Mouse (Mus musculus): ENCODE data around the gene Slc27a2. TPM values are rescaled to one million over a fixed set of nuclear protein-coding genes. Genes with fewer than 3 reads are reported as not detected.

Slc27a2 gene
- polyA plus RNA-seq, 1 experiment, result not detected

GRCm38 (mm10) chr2:126545297-126545696 lies 6.9 kb upstream of the Slc27a2 start:
- no peak overlapping the region for H3K4me3 ChIP-seq (ENCODE audit: insufficient read depth, poor library complexity, severe bottlenecking)
- no peaks in the 10 kb centered on the region for H3K36me3 ChIP-seq (ENCODE audit: control insufficient read depth, insufficient read depth)
- no peaks in the 10 kb centered on the region for H3K79me2 ChIP-seq (ENCODE audit: control insufficient read depth, insufficient read depth)
- TF ChIP-seq MYOD1 (IDR thresholded peaks at IDR 0.05; ENCODE audit: control insufficient read depth, insufficient read length, low read depth) (no peak), CTCF (IDR thresholded peaks at IDR 0.05; ENCODE audit: control insufficient read depth, insufficient read depth, insufficient read length) (no peak), FOSL1 (IDR thresholded peaks at IDR 0.05; ENCODE audit: insufficient read depth, low read length, poor library complexity, severe bottlenecking) (no peak), CEBPB (IDR thresholded peaks at IDR 0.05; ENCODE audit: low read depth) (no peak), MYOG (IDR thresholded peaks at IDR 0.05; ENCODE audit: control insufficient read depth, extremely low read depth, insufficient read length) (no peak), MAX (IDR thresholded peaks at IDR 0.05) (no peak), USF1 (IDR thresholded peaks at IDR 0.05; ENCODE audit: low read depth) (no peak)
- peaks cover 9% of the 10 kb centered on the region for H3K27me3 ChIP-seq (ENCODE audit: control insufficient read depth, insufficient read depth, insufficient read length)
- H3ac ChIP-seq (ENCODE audit: control insufficient read depth, insufficient read length, low read depth), result no peak overlapping the region
- H3K79me3 ChIP-seq (ENCODE audit: low read depth), result no peaks in the 10 kb centered on the region

- Histone ChIP-seq H3K79me3 (ENCODE audit: low read depth) (no peaks in the 10 kb centered on the region), H3K27me3 (ENCODE audit: control insufficient read depth, insufficient read depth, insufficient read length) (peaks cover 12% of the 10 kb centered on the region), H3K4me3 (ENCODE audit: insufficient read depth, poor library complexity, severe bottlenecking) (no peak overlapping the region), H3K79me2 (ENCODE audit: control insufficient read depth, insufficient read depth) (no peaks in the 10 kb centered on the region), H3ac (ENCODE audit: control insufficient read depth, insufficient read length, low read depth) (no peak overlapping the region), H3K36me3 (ENCODE audit: control insufficient read depth, insufficient read depth) (no peaks in the 10 kb centered on the region)
- TF ChIP-seq CEBPB (IDR thresholded peaks at IDR 0.05; ENCODE audit: low read depth) (no peak), MYOG (IDR thresholded peaks at IDR 0.05; ENCODE audit: control insufficient read depth, extremely low read depth, insufficient read length) (no peak), USF1 (IDR thresholded peaks at IDR 0.05; ENCODE audit: low read depth) (no peak), CTCF (IDR thresholded peaks at IDR 0.05; ENCODE audit: control insufficient read depth, insufficient read depth, insufficient read length) (no peak), MAX (IDR thresholded peaks at IDR 0.05) (no peak), FOSL1 (IDR thresholded peaks at IDR 0.05; ENCODE audit: insufficient read depth, low read length, poor library complexity, severe bottlenecking) (no peak), MYOD1 (IDR thresholded peaks at IDR 0.05; ENCODE audit: control insufficient read depth, insufficient read length, low read depth) (no peak)
Observed at GRCm38 (mm10) chr2:126546392-126546791, 5.8 kb upstream of the Slc27a2 start.

GRCm38 (mm10) chr2:126549681-126550080 lies 2.5 kb upstream of the Slc27a2 start:
- H3K79me2 ChIP-seq (ENCODE audit: control insufficient read depth, insufficient read depth), result no peaks in the 10 kb centered on the region
- H3K4me3 ChIP-seq (ENCODE audit: insufficient read depth, poor library complexity, severe bottlenecking), result no peak overlapping the region
- H3K36me3 ChIP-seq (ENCODE audit: control insufficient read depth, insufficient read depth), result no peaks in the 10 kb centered on the region
- H3K27me3 ChIP-seq (ENCODE audit: control insufficient read depth, insufficient read depth, insufficient read length), result peaks cover 29% of the 10 kb centered on the region
- no peaks in the 10 kb centered on the region for H3K79me3 ChIP-seq (ENCODE audit: low read depth)
- H3ac ChIP-seq (ENCODE audit: control insufficient read depth, insufficient read length, low read depth), result no peak overlapping the region
- no peak for TF ChIP-seq CTCF (IDR thresholded peaks at IDR 0.05; ENCODE audit: control insufficient read depth, insufficient read depth, insufficient read length)
- TF ChIP-seq FOSL1 (IDR thresholded peaks at IDR 0.05; ENCODE audit: insufficient read depth, low read length, poor library complexity, severe bottlenecking), result no peak
- TF ChIP-seq MYOG (IDR thresholded peaks at IDR 0.05; ENCODE audit: control insufficient read depth, extremely low read depth, insufficient read length), result no peak
- TF ChIP-seq MAX (IDR thresholded peaks at IDR 0.05), result no peak
- TF ChIP-seq USF1 (IDR thresholded peaks at IDR 0.05; ENCODE audit: low read depth), result no peak
- no peak for TF ChIP-seq MYOD1 (IDR thresholded peaks at IDR 0.05; ENCODE audit: control insufficient read depth, insufficient read length, low read depth)

GRCm38 (mm10) chr2:126551244-126551890 lies 840 bp upstream of the Slc27a2 start:
- Histone ChIP-seq H3K27me3 (ENCODE audit: control insufficient read depth, insufficient read depth, insufficient read length) (peaks cover 32% of the 10 kb centered on the region), H3K36me3 (ENCODE audit: control insufficient read depth, insufficient read depth) (no peaks in the 10 kb centered on the region), H3K79me2 (ENCODE audit: control insufficient read depth, insufficient read depth) (no peaks in the 10 kb centered on the region), H3ac (ENCODE audit: control insufficient read depth, insufficient read length, low read depth) (no peak overlapping the region), H3K4me3 (ENCODE audit: insufficient read depth, poor library complexity, severe bottlenecking) (no peak overlapping the region), H3K79me3 (ENCODE audit: low read depth) (no peaks in the 10 kb centered on the region)
- TF ChIP-seq CTCF (IDR thresholded peaks at IDR 0.05; ENCODE audit: control insufficient read depth, insufficient read depth, insufficient read length) (no peak), MYOG (IDR thresholded peaks at IDR 0.05; ENCODE audit: control insufficient read depth, extremely low read depth, insufficient read length) (no peak), MAX (IDR thresholded peaks at IDR 0.05) (no peak), FOSL1 (IDR thresholded peaks at IDR 0.05; ENCODE audit: insufficient read depth, low read length, poor library complexity, severe bottlenecking) (no peak), USF1 (IDR thresholded peaks at IDR 0.05; ENCODE audit: low read depth) (no peak), CEBPB (IDR thresholded peaks at IDR 0.05; ENCODE audit: low read depth) (no peak), MYOD1 (IDR thresholded peaks at IDR 0.05; ENCODE audit: control insufficient read depth, insufficient read length, low read depth) (no peak)

- H3K79me3 ChIP-seq (ENCODE audit: low read depth), result no peaks in the 10 kb centered on the region
- no peak for TF ChIP-seq CEBPB (IDR thresholded peaks at IDR 0.05; ENCODE audit: low read depth)
- peaks cover 33% of the 10 kb centered on the region for H3K27me3 ChIP-seq (ENCODE audit: control insufficient read depth, insufficient read depth, insufficient read length)
- H3ac ChIP-seq (ENCODE audit: control insufficient read depth, insufficient read length, low read depth), result no peak overlapping the region
- no peaks in the 10 kb centered on the region for H3K36me3 ChIP-seq (ENCODE audit: control insufficient read depth, insufficient read depth)
- no peak overlapping the region for H3K4me3 ChIP-seq (ENCODE audit: insufficient read depth, poor library complexity, severe bottlenecking)
- no peaks in the 10 kb centered on the region for H3K79me2 ChIP-seq (ENCODE audit: control insufficient read depth, insufficient read depth)
Observed at GRCm38 (mm10) chr2:126551896-126552295, 311 bp upstream of the Slc27a2 start.

GRCm38 (mm10) chr2:126553291-126553639 lies 1.1 kb downstream of the Slc27a2 start:
- peaks cover 33% of the 10 kb centered on the region for H3K27me3 ChIP-seq (ENCODE audit: control insufficient read depth, insufficient read depth, insufficient read length)
- no peaks in the 10 kb centered on the region for H3K79me3 ChIP-seq (ENCODE audit: low read depth)
- no peak overlapping the region for H3ac ChIP-seq (ENCODE audit: control insufficient read depth, insufficient read length, low read depth)
- no peak overlapping the region for H3K4me3 ChIP-seq (ENCODE audit: insufficient read depth, poor library complexity, severe bottlenecking)
- TF ChIP-seq MYOG (IDR thresholded peaks at IDR 0.05; ENCODE audit: control insufficient read depth, extremely low read depth, insufficient read length), result no peak
- TF ChIP-seq MYOD1 (IDR thresholded peaks at IDR 0.05; ENCODE audit: control insufficient read depth, insufficient read length, low read depth), result no peak
- no peak for TF ChIP-seq USF1 (IDR thresholded peaks at IDR 0.05; ENCODE audit: low read depth)
- TF ChIP-seq CTCF (IDR thresholded peaks at IDR 0.05; ENCODE audit: control insufficient read depth, insufficient read depth, insufficient read length), result no peak
- no peak for TF ChIP-seq FOSL1 (IDR thresholded peaks at IDR 0.05; ENCODE audit: insufficient read depth, low read length, poor library complexity, severe bottlenecking)
- TF ChIP-seq MAX (IDR thresholded peaks at IDR 0.05), result no peak
- no peak for TF ChIP-seq CEBPB (IDR thresholded peaks at IDR 0.05; ENCODE audit: low read depth)
- H3K36me3 ChIP-seq (ENCODE audit: control insufficient read depth, insufficient read depth), result no peaks in the 10 kb centered on the region
- H3K79me2 ChIP-seq (ENCODE audit: control insufficient read depth, insufficient read depth), result no peaks in the 10 kb centered on the region

Data from C2C12 (cell line).